Mouse (Mus musculus): Measurements from ENCODE around the gene Mmp9. TPM values are rescaled to one million over a fixed set of nuclear protein-coding genes. Genes with fewer than 3 reads are reported as not detected.

The Mmp9 gene
- total and polyA plus RNA-seq, 3 experiments = 0.93 to 5.1 (median 0.99) TPM

GRCm38 (mm10) chr2:164894644-164895043 is 45.9 kb upstream of the Mmp9 start:
- H3K4me3 ChIP-seq = no peak overlapping the region
- TF ChIP-seq CTCF (IDR thresholded peaks at IDR 0.05) = peak; percentile 30
- no peak for TF ChIP-seq POLR2A (IDR thresholded peaks at IDR 0.05; ENCODE audit: insufficient read depth, low read depth, low read length)
- no peak for TF ChIP-seq EP300 (IDR thresholded peaks at IDR 0.05; ENCODE audit: insufficient read depth, low read depth, low read length)
- peaks cover 2% of the 10 kb centered on the region for H3K4me1 ChIP-seq (ENCODE audit: control insufficient read depth, insufficient read depth, low read length)
- no peaks in the 10 kb centered on the region for H3K27me3 ChIP-seq (ENCODE audit: control insufficient read depth, insufficient read depth, low read length)
- intact Hi-C loops (cut with DNase I) = no loop called here
- H3K79me2 ChIP-seq (replicated peaks; ENCODE audit: control insufficient read depth, insufficient read depth, low read length) = no peaks in the 10 kb centered on the region
- H3K36me3 ChIP-seq (ENCODE audit: control insufficient read depth, insufficient read depth, low read length) = no peaks in the 10 kb centered on the region
- 63% methylated on average over 1 of the region's 1 CpGs for WGBS
- H3K9ac ChIP-seq (ENCODE audit: low read depth, low read length) = no peak overlapping the region
- DNase-seq = no peak
- no peak overlapping the region for H3K27ac ChIP-seq

- Histone ChIP-seq H3K9ac (ENCODE audit: low read depth, low read length) (no peak overlapping the region), H3K27ac (no peak overlapping the region), H3K36me3 (ENCODE audit: control insufficient read depth, insufficient read depth, low read length) (no peaks in the 10 kb centered on the region), H3K4me1 (ENCODE audit: control insufficient read depth, insufficient read depth, low read length) (peaks cover 2% of the 10 kb centered on the region), H3K27me3 (ENCODE audit: control insufficient read depth, insufficient read depth, low read length) (no peaks in the 10 kb centered on the region), H3K79me2 (replicated peaks; ENCODE audit: control insufficient read depth, insufficient read depth, low read length) (no peaks in the 10 kb centered on the region), H3K4me3 (no peak overlapping the region)
- intact Hi-C loops (cut with DNase I) = no loop called here
- TF ChIP-seq EP300 (IDR thresholded peaks at IDR 0.05; ENCODE audit: insufficient read depth, low read depth, low read length) = no peak
- TF ChIP-seq POLR2A (IDR thresholded peaks at IDR 0.05; ENCODE audit: insufficient read depth, low read depth, low read length) = no peak
- TF ChIP-seq CTCF (IDR thresholded peaks at IDR 0.05) = no peak
- 92% methylated on average over 6 of the region's 6 CpGs for WGBS
- no peak for DNase-seq
Measured at GRCm38 (mm10) chr2:164895885-164896284, 44.7 kb upstream of the Mmp9 start.

GRCm38 (mm10) chr2:164898008-164898407 is 42.6 kb upstream of the Mmp9 start:
- no peaks in the 10 kb centered on the region for H3K36me3 ChIP-seq (ENCODE audit: control insufficient read depth, insufficient read depth, low read length)

GRCm38 (mm10) chr2:164899034-164899433 is 41.5 kb upstream of the Mmp9 start:
- Histone ChIP-seq H3K4me3 (no peak overlapping the region), H3K36me3 (ENCODE audit: control insufficient read depth, insufficient read depth, low read length) (no peaks in the 10 kb centered on the region), H3K79me2 (replicated peaks; ENCODE audit: control insufficient read depth, insufficient read depth, low read length) (no peaks in the 10 kb centered on the region), H3K9ac (ENCODE audit: low read depth, low read length) (no peak overlapping the region), H3K27ac (no peak overlapping the region), H3K4me1 (ENCODE audit: control insufficient read depth, insufficient read depth, low read length) (no peaks in the 10 kb centered on the region), H3K27me3 (ENCODE audit: control insufficient read depth, insufficient read depth, low read length) (no peaks in the 10 kb centered on the region)
- 91% methylated on average over 15 of the region's 15 CpGs for WGBS
- intact Hi-C loops (cut with DNase I) = no loop called here
- TF ChIP-seq POLR2A (IDR thresholded peaks at IDR 0.05; ENCODE audit: insufficient read depth, low read depth, low read length) (no peak), EP300 (IDR thresholded peaks at IDR 0.05; ENCODE audit: insufficient read depth, low read depth, low read length) (no peak), CTCF (IDR thresholded peaks at IDR 0.05) (no peak)
- no peak for DNase-seq

More at GRCm38 (mm10) chr2:164898008-164898407, 42.6 kb upstream of the Mmp9 start:
- H3K79me2 ChIP-seq (replicated peaks; ENCODE audit: control insufficient read depth, insufficient read depth, low read length) = no peaks in the 10 kb centered on the region
- H3K9ac ChIP-seq (ENCODE audit: low read depth, low read length) = no peak overlapping the region
- DNase-seq = no peak
- intact Hi-C loops (cut with DNase I) = no loop called here
- H3K4me1 ChIP-seq (ENCODE audit: control insufficient read depth, insufficient read depth, low read length) = no peaks in the 10 kb centered on the region
- TF ChIP-seq CTCF (IDR thresholded peaks at IDR 0.05) (peak; percentile 42), EP300 (IDR thresholded peaks at IDR 0.05; ENCODE audit: insufficient read depth, low read depth, low read length) (no peak)
- 90% methylated on average over 7 of the region's 7 CpGs for WGBS
- no peak overlapping the region for H3K4me3 ChIP-seq
- no peak overlapping the region for H3K27ac ChIP-seq
- no peaks in the 10 kb centered on the region for H3K27me3 ChIP-seq (ENCODE audit: control insufficient read depth, insufficient read depth, low read length)

GRCm38 (mm10) chr2:164899723-164900459 is 40.7 kb upstream of the Mmp9 start:
- intact Hi-C loops (cut with DNase I) = no loop called here
- H3K27ac ChIP-seq = no peak overlapping the region
- no peaks in the 10 kb centered on the region for H3K27me3 ChIP-seq (ENCODE audit: control insufficient read depth, insufficient read depth, low read length)
- H3K36me3 ChIP-seq (ENCODE audit: control insufficient read depth, insufficient read depth, low read length) = no peaks in the 10 kb centered on the region
- WGBS = 91% methylated on average over 16 of the region's 16 CpGs
- H3K9ac ChIP-seq (ENCODE audit: low read depth, low read length) = no peak overlapping the region
- no peak for DNase-seq
- H3K79me2 ChIP-seq (replicated peaks; ENCODE audit: control insufficient read depth, insufficient read depth, low read length) = no peaks in the 10 kb centered on the region
- H3K4me3 ChIP-seq = no peak overlapping the region
- no peak for TF ChIP-seq POLR2A (IDR thresholded peaks at IDR 0.05; ENCODE audit: insufficient read depth, low read depth, low read length)
- no peak for TF ChIP-seq EP300 (IDR thresholded peaks at IDR 0.05; ENCODE audit: insufficient read depth, low read depth, low read length)
- TF ChIP-seq CTCF (IDR thresholded peaks at IDR 0.05) = no peak
- H3K4me1 ChIP-seq (ENCODE audit: control insufficient read depth, insufficient read depth, low read length) = no peaks in the 10 kb centered on the region

GRCm38 (mm10) chr2:164901380-164901779 is 39.2 kb upstream of the Mmp9 start:
- intact Hi-C loops (cut with DNase I) = no loop called here

More at GRCm38 (mm10) chr2:164901380-164901779, 39.2 kb upstream of the Mmp9 start:
- Histone ChIP-seq H3K27ac (no peak overlapping the region), H3K36me3 (ENCODE audit: control insufficient read depth, insufficient read depth, low read length) (no peaks in the 10 kb centered on the region), H3K4me3 (no peak overlapping the region), H3K27me3 (ENCODE audit: control insufficient read depth, insufficient read depth, low read length) (no peaks in the 10 kb centered on the region), H3K9ac (ENCODE audit: low read depth, low read length) (no peak overlapping the region), H3K4me1 (ENCODE audit: control insufficient read depth, insufficient read depth, low read length) (no peaks in the 10 kb centered on the region), H3K79me2 (replicated peaks; ENCODE audit: control insufficient read depth, insufficient read depth, low read length) (no peaks in the 10 kb centered on the region)
- no peak for TF ChIP-seq POLR2A (IDR thresholded peaks at IDR 0.05; ENCODE audit: insufficient read depth, low read depth, low read length)
- 0 out of 2 replicates have a peak, but pooled peaks have one; percentile 49 for TF ChIP-seq EP300 (IDR thresholded peaks at IDR 0.05; ENCODE audit: insufficient read depth, low read depth, low read length)
- 78% methylated on average over 13 of the region's 13 CpGs for WGBS
- DNase-seq = no peak
